ENCODE assay signal across 9 mouse cellular contexts in the genomic region with DNA sequence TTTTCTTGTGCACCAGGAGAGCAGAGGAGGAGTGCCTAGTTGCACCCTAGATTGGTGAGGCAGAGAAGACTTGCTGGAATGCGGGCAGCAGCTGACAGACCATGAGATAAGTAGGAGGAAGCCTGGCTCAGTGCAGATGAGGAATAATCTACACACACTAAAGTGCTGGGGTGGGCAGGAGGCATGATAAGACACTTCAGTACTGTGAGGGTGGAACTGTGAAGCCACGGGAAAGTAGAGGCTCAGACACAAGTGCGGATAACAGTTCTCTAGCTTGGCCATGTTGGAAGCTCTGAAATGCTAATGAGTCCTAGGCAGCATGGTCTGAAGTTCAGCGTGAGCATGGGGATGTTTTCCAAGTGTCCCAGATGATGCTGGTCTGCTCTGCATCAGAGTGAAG. TPM values are rescaled to one million over a fixed set of nuclear protein-coding genes. Genes with fewer than 3 reads are reported as not detected.
DNase-seq lines count a peak whose midpoint lies in the region; ATAC-seq lines count a peak whose summit lies in the region.
"Had no signal": no experiment of that assay in that cellular context is flagged by ENCODE, and none has a peak within 500 bp of the region (broad histone marks: within the 10 kb centered on the region; RNA-seq: fewer than 3 reads in every experiment).

No protein-coding gene starts in this region.

- H3K9me3 ChIP-seq in intestine, embryonic 15.5 days = no peaks in the 10 kb centered on the region
- H3K9me3 ChIP-seq: limb, embryonic 15.5 days had no signal

- H3K4me3 ChIP-seq in intestine, embryonic 15.5 days (replicated peaks) = no peak overlapping the region
- H3K4me3 ChIP-seq: limb, embryonic 15.5 days had no signal

- no peaks in the 10 kb centered on the region for H3K4me1 ChIP-seq in intestine, embryonic 15.5 days (replicated peaks)
- H3K4me1 ChIP-seq: limb, embryonic 15.5 days had no signal

- H3K27ac ChIP-seq in intestine, embryonic 15.5 days = no peak overlapping the region
- H3K27ac ChIP-seq: limb, embryonic 15.5 days had no signal

- H3K4me2 ChIP-seq in intestine, embryonic 15.5 days (replicated peaks) = no peak overlapping the region
- H3K4me2 ChIP-seq: limb, embryonic 15.5 days had no signal

- ATAC-seq in erythroid progenitor cell, adult 5-6 weeks (replicated peaks; ENCODE audit: low FRiP score, poor library complexity, severe bottlenecking) = peak; percentile 97
- ATAC-seq in granulocyte monocyte progenitor cell, adult 5-6 weeks (replicated peaks; ENCODE audit: poor library complexity, severe bottlenecking) = no peak
- no peak for ATAC-seq in intestine, embryonic 15.5 days

- 71% methylated on average over 4 of the region's 4 CpGs for WGBS in intestine, embryonic 15.5 days

- no peaks in the 10 kb centered on the region for H3K27me3 ChIP-seq in intestine, embryonic 15.5 days (replicated peaks)
- H3K27me3 ChIP-seq: limb, embryonic 15.5 days had no signal

- DNase-seq in left cerebral cortex, adult 11 months (ENCODE audit: low spot score) = peak; percentile 68
- no peak for DNase-seq in left cerebral cortex, postnatal 4 days
- DNase-seq in layer of hippocampus, postnatal 36 days = peak; percentile 56 to 69
- DNase-seq in right cerebral cortex, postnatal 25 days = peak; percentile 75
- DNase-seq in testis, postnatal 14 days (ENCODE audit: low spot score) = no peak

- H3K9ac ChIP-seq in intestine, embryonic 15.5 days = no peak overlapping the region
- H3K9ac ChIP-seq: limb, embryonic 15.5 days had no signal

- no peaks in the 10 kb centered on the region for H3K36me3 ChIP-seq in intestine, embryonic 15.5 days

- intact Hi-C loops in left cerebral cortex, postnatal 4 days (cut with DNase I) = no loop called here

RNA-seq across cellular contexts. Expression of gene Fam228a, which starts 58.3 kb away (rescaled TPM):
- 1 to 10 TPM; 2.3 to 2.7 TPM for total RNA-seq in left cerebral cortex, postnatal 4 days (2021)
- total RNA-seq in erythroid progenitor cell, adult 5-6 weeks (2015; ENCODE audit: low replicate concordance) = not detected in 2 replicates
- not detected in 2 replicates for total RNA-seq in erythroid progenitor cell, adult 5-6 weeks (2017; ENCODE audit: low replicate concordance)
- 1 to 10 TPM; 2.2 to 4.1 TPM for total RNA-seq in layer of hippocampus, postnatal 36 days (2021)
- total RNA-seq in granulocyte monocyte progenitor cell, adult 5-6 weeks (2014; fragmentation: Nextera tagmentation) = 0.26 and 0.70 TPM in 2 replicates
- total RNA-seq in granulocyte monocyte progenitor cell, adult 5-6 weeks (2017) = not detected in 2 replicates
- polyA plus RNA-seq in intestine, embryonic 15.5 days (2015; fragmentation: Nextera tagmentation; extraction: Ambion mirVana) = 0.14 TPM in 2 replicates

Comparison
In these comparisons a context has a peak if more than half of its experiments do, and no peak if none do; other contexts are left out.
1. DNase-seq: peak in left cerebral cortex, adult 11 months (single experiment), layer of hippocampus, postnatal 36 days (2 of 2) and right cerebral cortex, postnatal 25 days (single experiment); none in left cerebral cortex, postnatal 4 days (single experiment) and testis, postnatal 14 days (single experiment).